Mouse (Mus musculus) neural tube, embryonic 15.5 days (tissue): Measurements from ENCODE around the gene Gtf2ird2. TPM values are rescaled to one million over a fixed set of nuclear protein-coding genes. Genes with fewer than 3 reads are reported as not detected.

ENCODE experiments used
- ATAC-seq: fragments of 200-750 bp; cut with Nextera tagmentation; 2 replicates; pipeline ENCODE4 v1.8.0; 2017; ENCODE audit warnings: mild to moderate bottlenecking, moderate TSS enrichment, moderate library complexity; ENCODE audit not compliant: low FRiP score
- H3K27ac ChIP-seq: fragments of 300-500 bp; sonication (generic); replicated peaks from 2 replicates; pipeline ENCODE4 v1.5.1; 2015; ENCODE audit warnings: mild to moderate bottlenecking, inconsistent platforms
- H3K27me3 ChIP-seq: fragments of 300-500 bp; sonication (generic); replicated peaks from 2 replicates; pipeline ENCODE4 v1.6.1; 2015; ENCODE audit warnings: inconsistent platforms
- H3K36me3 ChIP-seq: fragments of 300-500 bp; sonication (generic); 2 replicates; pipeline ENCODE4 v1.6.1; 2015; ENCODE audit warnings: inconsistent platforms
- H3K4me1 ChIP-seq: fragments of 300-500 bp; sonication (generic); 2 replicates; pipeline ENCODE4 v1.6.1; 2015; ENCODE audit warnings: inconsistent platforms
- H3K4me2 ChIP-seq: fragments of 300-500 bp; sonication (generic); 2 replicates; pipeline ENCODE4 v1.6.1; 2015; ENCODE audit warnings: inconsistent platforms, mild to moderate bottlenecking, moderate library complexity
- H3K4me3 ChIP-seq: fragments of 300-500 bp; sonication (generic); replicated peaks from 2 replicates; pipeline ENCODE4 v1.5.1; 2015; ENCODE audit warnings: mild to moderate bottlenecking, inconsistent platforms
- H3K9ac ChIP-seq: fragments of 300-500 bp; sonication (generic); replicated peaks from 2 replicates; pipeline ENCODE4 v1.6.1; 2015; ENCODE audit warnings: mild to moderate bottlenecking, inconsistent platforms
- H3K9me3 ChIP-seq: fragments of 300-500 bp; sonication (generic); replicated peaks from 2 replicates; pipeline ENCODE4 v1.6.1; 2016; ENCODE audit warnings: inconsistent platforms
- WGBS: fragments of 180-500 bp; shearing (Covaris S2); methylation state at CpG from one replicate; pipeline ENCODE4 v1.1.7; 2015; ENCODE audit warnings: mixed read lengths; 5-methylcytosine and 5-hydroxymethylcytosine counted together
- polyA plus RNA-seq: library from polyadenylated mRNA; unstranded; fragments of >200 nt; fragmentation: Nextera tagmentation; extraction: Ambion mirVana; gene quantifications from 2 replicates; pipeline ENCODE4 v1.2.1, GENCODE M21; 2015

Gtf2ird2 gene
- polyA plus RNA-seq, 1 experiment from 2014 or later = 14.4 TPM

DNA sequence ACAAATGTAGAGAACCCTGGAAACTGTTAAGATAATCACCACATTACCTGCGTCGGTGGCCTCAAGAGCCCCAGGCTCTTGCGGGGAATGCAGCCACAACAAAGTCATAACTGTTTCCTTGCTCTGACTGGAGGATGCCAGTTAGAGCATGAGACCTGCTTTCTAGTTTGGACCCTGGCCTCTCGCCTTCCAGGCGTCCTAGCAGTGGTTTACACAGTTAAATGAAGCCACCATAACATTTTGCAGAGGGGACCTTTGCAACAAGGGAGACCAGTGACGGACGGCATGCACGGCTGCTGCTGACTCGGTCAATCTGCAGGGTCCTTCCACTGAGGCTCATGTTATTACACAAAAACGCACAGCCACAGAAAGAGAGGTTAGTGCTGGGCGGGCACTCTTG, 88.9 kb downstream of the Gtf2ird2 start:
- whole genome bisulfite sequencing = 78% methylated on average over 11 of the region's 11 CpGs
- H3K9ac ChIP-seq = no peak overlapping the region
- no peak overlapping the region for H3K4me2 ChIP-seq
- H3K27me3 ChIP-seq = no peaks in the 10 kb centered on the region
- no peak for ATAC-seq
- H3K36me3 ChIP-seq = peaks cover 89% of the 10 kb centered on the region
- no peaks in the 10 kb centered on the region for H3K4me1 ChIP-seq
- no peaks in the 10 kb centered on the region for H3K9me3 ChIP-seq
- H3K27ac ChIP-seq = no peak overlapping the region
- no peak overlapping the region for H3K4me3 ChIP-seq

DNA sequence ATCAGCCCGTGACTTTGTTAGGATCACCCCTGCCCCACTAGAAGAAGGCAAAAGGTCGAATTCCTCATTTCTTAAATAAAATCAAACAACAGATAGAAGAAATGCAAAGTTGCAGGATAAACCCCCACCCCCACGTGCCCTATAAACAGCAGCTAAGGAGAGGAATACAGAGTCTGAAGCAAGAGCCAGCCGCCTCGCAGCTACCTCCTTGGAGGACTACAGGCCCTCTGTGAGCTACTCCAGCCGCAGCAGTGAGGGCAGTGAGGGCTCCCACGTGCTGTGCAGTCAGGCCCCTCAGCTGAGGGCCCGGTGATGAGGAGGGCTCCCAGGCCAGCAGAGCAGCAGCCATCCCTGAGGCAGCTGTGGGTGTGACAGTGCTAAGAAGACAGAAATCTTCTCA, 89.9 kb downstream of the Gtf2ird2 start:
- Histone ChIP-seq H3K27me3 (no peaks in the 10 kb centered on the region), H3K9me3 (no peaks in the 10 kb centered on the region), H3K9ac (no peak overlapping the region), H3K4me1 (no peaks in the 10 kb centered on the region), H3K4me2 (no peak overlapping the region), H3K27ac (no peak overlapping the region), H3K36me3 (peaks cover 89% of the 10 kb centered on the region), H3K4me3 (no peak overlapping the region)
- WGBS = 94% methylated on average over 8 of the region's 8 CpGs
- ATAC-seq = no peak

Other genes with a start within 250 kb of the Gtf2ird2 start
- 22.8 TPM in 2 replicates for gene Castor2, start 84.3 kb upstream of the Gtf2ird2 start, polyA plus RNA-seq
- gene Rcc1l, start 7.2 kb upstream of the Gtf2ird2 start, polyA plus RNA-seq = 20.3 and 21.6 TPM in 2 replicates
- gene Ncf1, start 45.6 kb downstream of the Gtf2ird2 start, polyA plus RNA-seq = 2.5 and 5.1 TPM in 2 replicates
- gene Gtf2i, start 130.7 kb downstream of the Gtf2ird2 start, polyA plus RNA-seq = 136 and 143 TPM in 2 replicates